In genomic region chr5:119370931-119371330, GRCm38 (mm10) we compare ENCODE assay signal across 10 mouse cellular contexts.
A peak's percentile ranks its signal among the peaks of the same experiment; 100 is the strongest.
DNase-seq lines count a peak whose midpoint lies in the region; ATAC-seq and TF ChIP-seq lines count a peak whose summit lies in the region.
"Had no signal": no experiment of that assay in that cellular context is flagged by ENCODE, and none has a peak within 500 bp of the region (broad histone marks: within the 10 kb centered on the region; RNA-seq: fewer than 3 reads in every experiment).

No protein-coding gene starts in this region.

- H3K4me2 ChIP-seq in kidney, embryonic 15.5 days, result peak overlapping the region; percentile 38
- peak overlapping the region; percentile 24 for H3K4me2 ChIP-seq in embryonic facial prominence, embryonic 12.5 days (replicated peaks)
- peak overlapping the region; percentile 25; the same call in 1 of the 2 replicates for H3K4me2 ChIP-seq in hindbrain, embryonic 13.5 days
- peak overlapping the region; percentile 36 for H3K4me2 ChIP-seq in midbrain, embryonic 16.5 days (ENCODE audit: low read length)

- no peak overlapping the region for H3K4me3 ChIP-seq in kidney, embryonic 15.5 days (replicated peaks)
- no peak overlapping the region for H3K4me3 ChIP-seq in kidney, adult 2 months (ENCODE audit: insufficient read depth, low read depth, low read length)
- H3K4me3 ChIP-seq in embryonic facial prominence, embryonic 12.5 days, result no peak overlapping the region
- H3K4me3 ChIP-seq in hindbrain, embryonic 13.5 days, result no peak overlapping the region
- peak overlapping the region; percentile 12; the same call in 1 of the 2 replicates for H3K4me3 ChIP-seq in midbrain, embryonic 16.5 days (ENCODE audit: low read depth, low read length)

- no peak overlapping the region for H3K9ac ChIP-seq in kidney, embryonic 15.5 days
- no peak overlapping the region for H3K9ac ChIP-seq in embryonic facial prominence, embryonic 12.5 days
- H3K9ac ChIP-seq in hindbrain, embryonic 13.5 days, result no peak overlapping the region
- no peak overlapping the region for H3K9ac ChIP-seq in midbrain, embryonic 16.5 days (ENCODE audit: low read depth, low read length)

- H3K27me3 ChIP-seq in kidney, embryonic 15.5 days, result 0 out of 2 replicates have a peak, but pooled peaks cover 7% of the 10 kb centered on the region
- H3K27me3 ChIP-seq in kidney, adult 2 months (replicated peaks; ENCODE audit: control insufficient read depth, insufficient read depth, low read length), result no peaks in the 10 kb centered on the region
- no peaks in the 10 kb centered on the region for H3K27me3 ChIP-seq in embryonic facial prominence, embryonic 12.5 days
- peaks cover 55% of the 10 kb centered on the region for H3K27me3 ChIP-seq in hindbrain, embryonic 13.5 days
- H3K27me3 ChIP-seq in midbrain, embryonic 16.5 days (ENCODE audit: control insufficient read depth, insufficient read depth, low read depth, low read length), result peaks cover 8% of the 10 kb centered on the region

- H3K9me3 ChIP-seq in kidney, embryonic 15.5 days (replicated peaks), result no peaks in the 10 kb centered on the region
- no peaks in the 10 kb centered on the region for H3K9me3 ChIP-seq in embryonic facial prominence, embryonic 12.5 days
- no peaks in the 10 kb centered on the region for H3K9me3 ChIP-seq in hindbrain, embryonic 13.5 days
- H3K9me3 ChIP-seq in midbrain, embryonic 16.5 days (replicated peaks; ENCODE audit: control insufficient read depth, low read length, poor library complexity, severe bottlenecking), result no peaks in the 10 kb centered on the region

- WGBS in kidney, embryonic 15.5 days, result 32% methylated on average over 16 of the region's 16 CpGs
- 37% methylated on average over 16 of the region's 16 CpGs for WGBS in kidney, adult 2 months
- WGBS in embryonic facial prominence, embryonic 12.5 days, result 34% methylated on average over 16 of the region's 16 CpGs
- 30% methylated on average over 16 of the region's 16 CpGs for WGBS in hindbrain, embryonic 13.5 days
- WGBS in midbrain, embryonic 16.5 days, result 11% methylated on average over 16 of the region's 16 CpGs

- no peaks in the 10 kb centered on the region for H3K36me3 ChIP-seq in kidney, embryonic 15.5 days
- no peaks in the 10 kb centered on the region for H3K36me3 ChIP-seq in kidney, adult 2 months (ENCODE audit: control insufficient read depth, insufficient read depth, low read length)
- H3K36me3 ChIP-seq in embryonic facial prominence, embryonic 12.5 days, result no peaks in the 10 kb centered on the region
- no peaks in the 10 kb centered on the region for H3K36me3 ChIP-seq in hindbrain, embryonic 13.5 days
- no peaks in the 10 kb centered on the region for H3K36me3 ChIP-seq in midbrain, embryonic 16.5 days (ENCODE audit: control insufficient read depth, insufficient read depth, low read length)

- DNase-seq in kidney, adult 2 months, result no peak
- no peak for DNase-seq in spleen, postnatal 36 days (ENCODE audit: low spot score in 2 of 2)
- DNase-seq in layer of hippocampus, postnatal 36 days, result no peak
- DNase-seq in thymus, adult 18-20 months, result no peak
- DNase-seq: kidney, adult 18-20 months; right cerebral cortex, postnatal 25 days had no signal

- no peak for TF ChIP-seq CTCF in kidney, adult 2 months (conservative IDR thresholded peaks at IDR 0.05; ENCODE audit: insufficient read depth, insufficient read length, low read depth, low read length)

- ATAC-seq in kidney, embryonic 15.5 days (replicated peaks; ENCODE audit: low FRiP score), result no peak
- no peak for ATAC-seq in embryonic facial prominence, embryonic 12.5 days (ENCODE audit: insufficient number of reproducible peaks, insufficient read depth, low FRiP score, low TSS enrichment)
- no peak for ATAC-seq in hindbrain, embryonic 13.5 days (ENCODE audit: low FRiP score)
- no peak for ATAC-seq in midbrain, embryonic 16.5 days

- peaks cover 8% of the 10 kb centered on the region for H3K4me1 ChIP-seq in kidney, embryonic 15.5 days
- H3K4me1 ChIP-seq in kidney, adult 2 months (ENCODE audit: control insufficient read depth, insufficient read depth, low read length), result no peaks in the 10 kb centered on the region
- no peaks in the 10 kb centered on the region for H3K4me1 ChIP-seq in embryonic facial prominence, embryonic 12.5 days
- H3K4me1 ChIP-seq in hindbrain, embryonic 13.5 days (replicated peaks), result 0 out of 2 replicates have a peak, but pooled peaks cover 7% of the 10 kb centered on the region
- peaks cover 8% of the 10 kb centered on the region; the same call in 1 of the 2 replicates for H3K4me1 ChIP-seq in midbrain, embryonic 16.5 days (ENCODE audit: control insufficient read depth, insufficient read depth, low read length)

- H3K27ac ChIP-seq in kidney, embryonic 15.5 days, result peak overlapping the region; percentile 73
- no peak overlapping the region for H3K27ac ChIP-seq in kidney, adult 2 months (ENCODE audit: insufficient read depth, low read depth, low read length)
- no peak overlapping the region for H3K27ac ChIP-seq in embryonic facial prominence, embryonic 12.5 days
- no peak overlapping the region for H3K27ac ChIP-seq in hindbrain, embryonic 13.5 days
- no peak overlapping the region for H3K27ac ChIP-seq in midbrain, embryonic 16.5 days (ENCODE audit: low read length)

- no peak for TF ChIP-seq POLR2A in kidney, adult 2 months (IDR thresholded peaks at IDR 0.05; ENCODE audit: low read depth, low read length)
